Comparison of ENCODE assay signal across 10 mouse cellular contexts in the genomic region with DNA sequence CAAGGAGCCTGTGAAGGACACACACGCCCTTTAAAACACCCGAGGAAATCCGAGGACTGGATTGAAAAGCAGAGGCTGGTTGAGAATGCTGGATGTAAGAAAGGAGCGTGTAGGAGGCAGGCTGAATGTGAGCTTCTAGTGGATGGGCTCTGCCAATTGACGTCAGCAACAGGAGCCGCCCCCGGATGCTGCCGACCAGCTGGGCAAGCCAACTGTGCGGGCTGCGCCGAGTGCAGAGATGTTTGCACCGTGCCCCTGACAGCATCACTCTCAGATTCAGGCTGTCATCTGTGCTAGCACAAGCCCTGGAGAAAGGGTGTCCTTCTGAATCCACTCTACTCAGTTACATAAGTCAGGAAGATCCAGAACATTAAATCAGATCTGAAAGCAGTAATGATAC. TPM values are rescaled to one million over a fixed set of nuclear protein-coding genes. Genes with fewer than 3 reads are reported as not detected.
DNase-seq lines count a peak whose midpoint lies in the region; ATAC-seq lines count a peak whose summit lies in the region.
"Had no signal": no experiment of that assay in that cellular context is flagged by ENCODE, and none has a peak within 500 bp of the region (broad histone marks: within the 10 kb centered on the region; RNA-seq: fewer than 3 reads in every experiment).

No protein-coding gene starts in this region.

- no peak overlapping the region for H3K4me3 ChIP-seq in hindbrain, embryonic 15.5 days
- H3K4me3 ChIP-seq in hindbrain, embryonic 13.5 days, result no peak overlapping the region
- H3K4me3 ChIP-seq: embryonic facial prominence, embryonic 12.5 days; megakaryocyte, embryonic 14.5 days had no signal

- H3K4me1 ChIP-seq in hindbrain, embryonic 15.5 days (replicated peaks), result no peaks in the 10 kb centered on the region
- no peaks in the 10 kb centered on the region for H3K4me1 ChIP-seq in hindbrain, embryonic 13.5 days (replicated peaks)
- H3K4me1 ChIP-seq: embryonic facial prominence, embryonic 12.5 days; megakaryocyte, embryonic 14.5 days had no signal

- peak overlapping the region; percentile 7 for H3K4me2 ChIP-seq in hindbrain, embryonic 15.5 days
- H3K4me2 ChIP-seq in hindbrain, embryonic 13.5 days, result no peak overlapping the region
- H3K4me2 ChIP-seq: embryonic facial prominence, embryonic 12.5 days had no signal

- peak; percentile 80 for DNase-seq in cerebellum, adult 9-11 months
- peak; percentile 25 to 47 for DNase-seq in heart, postnatal 14 days
- DNase-seq in left cerebral cortex, postnatal 10 days (ENCODE audit: extremely low spot score in 1 of 2, low spot score in 2 of 2), result peak; percentile 85 to 86
- peak; percentile 96 to 98 for DNase-seq in right cerebral cortex, postnatal 36 days (ENCODE audit: low spot score in 2 of 2)
- no peak for DNase-seq in spleen, postnatal 4 days (ENCODE audit: low spot score in 2 of 2)

- H3K9ac ChIP-seq in hindbrain, embryonic 15.5 days, result no peak overlapping the region
- no peak overlapping the region for H3K9ac ChIP-seq in hindbrain, embryonic 13.5 days
- H3K9ac ChIP-seq: embryonic facial prominence, embryonic 12.5 days had no signal

- H3K27me3 ChIP-seq in hindbrain, embryonic 15.5 days, result no peaks in the 10 kb centered on the region
- 0 out of 2 replicates have a peak, but pooled peaks cover 6% of the 10 kb centered on the region for H3K27me3 ChIP-seq in hindbrain, embryonic 13.5 days
- H3K27me3 ChIP-seq: embryonic facial prominence, embryonic 12.5 days had no signal

- 59% methylated on average over 12 of the region's 12 CpGs for WGBS in hindbrain, embryonic 15.5 days
- 60% methylated on average over 12 of the region's 12 CpGs for WGBS in hindbrain, embryonic 13.5 days

- no peaks in the 10 kb centered on the region for H3K9me3 ChIP-seq in hindbrain, embryonic 15.5 days
- no peaks in the 10 kb centered on the region for H3K9me3 ChIP-seq in hindbrain, embryonic 13.5 days
- H3K9me3 ChIP-seq: embryonic facial prominence, embryonic 12.5 days; megakaryocyte, embryonic 14.5 days had no signal

- no peak overlapping the region for H3K27ac ChIP-seq in hindbrain, embryonic 15.5 days (replicated peaks)
- H3K27ac ChIP-seq in hindbrain, embryonic 13.5 days, result no peak overlapping the region
- H3K27ac ChIP-seq: embryonic facial prominence, embryonic 12.5 days had no signal

- no peak for ATAC-seq in hindbrain, embryonic 15.5 days (ENCODE audit: low FRiP score, low read depth)
- ATAC-seq in hindbrain, embryonic 13.5 days (ENCODE audit: low FRiP score), result no peak
- no peak for ATAC-seq in activated CD4-positive, CD25-positive, alpha-beta regulatory T cell, adult 4 months

- H3K36me3 ChIP-seq in hindbrain, embryonic 15.5 days, result no peaks in the 10 kb centered on the region
- H3K36me3 ChIP-seq in hindbrain, embryonic 13.5 days, result no peaks in the 10 kb centered on the region
- H3K36me3 ChIP-seq: embryonic facial prominence, embryonic 12.5 days had no signal

- intact Hi-C loops in heart, postnatal 14 days (cut with DNase I), result no loop called here
- intact Hi-C loops in left cerebral cortex, postnatal 10 days (cut with DNase I), result no loop called here

RNA-seq across cellular contexts. Expression of a gene that starts 37.3 kb away (rescaled TPM):
- 12.8 and 13.0 TPM in 2 replicates for polyA plus RNA-seq in hindbrain, embryonic 15.5 days (2015; fragmentation: Nextera tagmentation; extraction: Ambion mirVana)
- 12.5 and 14.5 TPM in 2 replicates for polyA plus RNA-seq in hindbrain, embryonic 13.5 days (2015; fragmentation: Nextera tagmentation; extraction: Ambion mirVana)
- total RNA-seq in heart, postnatal 14 days (2021), result 1 to 10 TPM; 2.9 to 5.0 TPM
- 10 to 100 TPM; 59.0 to 83.7 TPM for total RNA-seq in left cerebral cortex, postnatal 10 days (2021)
- not detected for polyA plus RNA-seq in activated CD4-positive, CD25-positive, alpha-beta regulatory T cell, adult 4 months (2017; shearing (Covaris generic))

RNA-seq across cellular contexts. Expression of a gene that starts 53.6 kb away (rescaled TPM):
- polyA plus RNA-seq in hindbrain, embryonic 15.5 days (2015; fragmentation: Nextera tagmentation; extraction: Ambion mirVana), result 0.12 and 0.47 TPM in 2 replicates
- polyA plus RNA-seq in hindbrain, embryonic 13.5 days (2015; fragmentation: Nextera tagmentation; extraction: Ambion mirVana), result 0.44 and 0.52 TPM in 2 replicates
- total RNA-seq in heart, postnatal 14 days (2021), result not detected
- total RNA-seq in left cerebral cortex, postnatal 10 days (2021), result under 1 TPM in 1 of 2 experiments, not detected in 1; 0.51 TPM
- polyA plus RNA-seq in activated CD4-positive, CD25-positive, alpha-beta regulatory T cell, adult 4 months (2017; shearing (Covaris generic)), result not detected

Comparison
In these comparisons a context has a peak if more than half of its experiments do, and no peak if none do; other contexts are left out.
1. DNase-seq: peak in cerebellum, adult 9-11 months (single experiment), heart, postnatal 14 days (2 of 2), left cerebral cortex, postnatal 10 days (2 of 2) and right cerebral cortex, postnatal 36 days (2 of 2); none in spleen, postnatal 4 days (0 of 2).
2. RNA of a gene that starts 37.3 kb away (polyA plus RNA-seq): 12.5 to 14.5 TPM in hindbrain, embryonic 13.5 days and 12.8 to 13.0 TPM in hindbrain, embryonic 15.5 days; not detected in activated CD4-positive, CD25-positive, alpha-beta regulatory T cell, adult 4 months; every median in the first group is over 10 times any median in the second.